Mouse (Mus musculus): Measurements from ENCODE around the gene Mfsd12.

GRCm38 (mm10) chr10:81413310-81414261, 56.3 kb downstream of the Mfsd12 start:
- no peak for TF ChIP-seq POLR2A (IDR thresholded peaks at IDR 0.05; ENCODE audit: insufficient read length, low read depth)
- no peak for TF ChIP-seq SRF (IDR thresholded peaks at IDR 0.05; ENCODE audit: control insufficient read depth, insufficient read length, low read depth)
- TF ChIP-seq CEBPB (IDR thresholded peaks at IDR 0.05; ENCODE audit: insufficient read depth, poor library complexity, severe bottlenecking), result no peak
- TF ChIP-seq MYOD1 (IDR thresholded peaks at IDR 0.05; ENCODE audit: control insufficient read depth in 1 of 3, insufficient read length in 2 of 3, low read depth in 2 of 3), result no peak
- TF ChIP-seq MAX (IDR thresholded peaks at IDR 0.05; ENCODE audit: low read depth), result no peak
- no peak for TF ChIP-seq TCF3 (IDR thresholded peaks at IDR 0.05; ENCODE audit: insufficient read length, low read depth)
- TF ChIP-seq POLR2AphosphoS2 (IDR thresholded peaks at IDR 0.05; ENCODE audit: insufficient read length, low read depth), result no peak
- TF ChIP-seq TCF12 (IDR thresholded peaks at IDR 0.05; ENCODE audit: insufficient read depth, poor library complexity, severe bottlenecking), result no peak
